In genomic region chrX:48153949-48154348, GRCm38 (mm10) we compare ENCODE assay signal across 17 mouse cellular contexts. TPM values are rescaled to one million over a fixed set of nuclear protein-coding genes. Genes with fewer than 3 reads are reported as not detected.
DNase-seq lines count a peak whose midpoint lies in the region; ATAC-seq and TF ChIP-seq lines count a peak whose summit lies in the region.
"Had no signal": no experiment of that assay in that cellular context is flagged by ENCODE, and none has a peak within 500 bp of the region (broad histone marks: within the 10 kb centered on the region; RNA-seq: fewer than 3 reads in every experiment).

No protein-coding gene starts in this region.

- peaks cover 29% of the 10 kb centered on the region for H3K4me1 ChIP-seq in liver, embryonic 12.5 days
- H3K4me1 ChIP-seq in liver, embryonic 11.5 days (replicated peaks; ENCODE audit: control insufficient read depth, insufficient read depth, low read length), result no peaks in the 10 kb centered on the region
- H3K4me1 ChIP-seq in liver, embryonic 16.5 days (ENCODE audit: control insufficient read depth, low read depth, low read length), result peaks cover 21% of the 10 kb centered on the region
- H3K4me1 ChIP-seq: embryonic facial prominence, embryonic 13.5 days; hindbrain, embryonic 15.5 days had no signal

- H3K27ac ChIP-seq in liver, embryonic 12.5 days, result peak overlapping the region; percentile 51
- no peak overlapping the region for H3K27ac ChIP-seq in liver, embryonic 11.5 days (ENCODE audit: low read depth, low read length)
- peak overlapping the region; percentile 61; the same call in 1 of the 2 replicates for H3K27ac ChIP-seq in liver, embryonic 16.5 days (ENCODE audit: low read length)
- H3K27ac ChIP-seq: embryonic facial prominence, embryonic 13.5 days; hindbrain, embryonic 15.5 days had no signal

- no peaks in the 10 kb centered on the region for H3K9me3 ChIP-seq in liver, embryonic 12.5 days (replicated peaks)
- no peaks in the 10 kb centered on the region for H3K9me3 ChIP-seq in liver, embryonic 11.5 days (ENCODE audit: control insufficient read depth, low read length)
- H3K9me3 ChIP-seq in liver, embryonic 16.5 days (replicated peaks; ENCODE audit: control insufficient read depth, low read length), result no peaks in the 10 kb centered on the region
- H3K9me3 ChIP-seq: embryonic facial prominence, embryonic 13.5 days; G1E; heart, embryonic 12.5 days; hindbrain, embryonic 15.5 days had no signal

- no peak overlapping the region for H3K9ac ChIP-seq in liver, embryonic 12.5 days
- H3K9ac ChIP-seq in liver, embryonic 11.5 days (ENCODE audit: low read depth, low read length), result no peak overlapping the region
- H3K9ac ChIP-seq in liver, embryonic 16.5 days (ENCODE audit: low read depth, low read length), result 0 out of 2 replicates have a peak overlapping the region, but pooled peaks have one; percentile 9
- H3K9ac ChIP-seq: embryonic facial prominence, embryonic 13.5 days; heart, embryonic 12.5 days; hindbrain, embryonic 15.5 days had no signal

- H3K36me3 ChIP-seq in liver, embryonic 12.5 days, result no peaks in the 10 kb centered on the region
- no peaks in the 10 kb centered on the region for H3K36me3 ChIP-seq in liver, embryonic 11.5 days (ENCODE audit: control insufficient read depth, insufficient read depth, low read length)
- no peaks in the 10 kb centered on the region for H3K36me3 ChIP-seq in liver, embryonic 16.5 days (ENCODE audit: control insufficient read depth, insufficient read depth)
- H3K36me3 ChIP-seq: embryonic facial prominence, embryonic 13.5 days; G1E; heart, embryonic 12.5 days; hindbrain, embryonic 15.5 days had no signal

- DNase-seq in liver, embryonic 11.5 days (ENCODE audit: low spot score), result no peak
- DNase-seq in brain, embryonic 14.5 days (ENCODE audit: low read depth), result peak; percentile 31
- DNase-seq in urinary bladder, postnatal 36 days (ENCODE audit: low spot score in 2 of 2), result no peak
- no peak for DNase-seq in lung, postnatal 36 days
- DNase-seq: adrenal gland, postnatal 10 days; cerebellum, adult 11-12 months; cerebellum, adult 9-10 months; cerebellum, postnatal 25 days; gastrocnemius, postnatal 14 days; heart, postnatal 36 days had no signal

- no peak for TF ChIP-seq CTCF in brain, embryonic 14.5 days (IDR thresholded peaks at IDR 0.05; ENCODE audit: borderline replicate concordance, extremely low read depth, insufficient read depth, insufficient read length)

- H3K27me3 ChIP-seq in liver, embryonic 12.5 days (replicated peaks), result no peaks in the 10 kb centered on the region
- 0 out of 2 replicates have a peak, but pooled peaks cover 2% of the 10 kb centered on the region for H3K27me3 ChIP-seq in liver, embryonic 11.5 days (replicated peaks; ENCODE audit: control insufficient read depth, insufficient read depth, low read length)
- H3K27me3 ChIP-seq in liver, embryonic 16.5 days (ENCODE audit: control insufficient read depth, insufficient read depth, low read depth, low read length), result no peaks in the 10 kb centered on the region
- H3K27me3 ChIP-seq: embryonic facial prominence, embryonic 13.5 days; heart, embryonic 12.5 days; hindbrain, embryonic 15.5 days had no signal

- ATAC-seq in liver, embryonic 12.5 days, result no peak
- no peak for ATAC-seq in liver, embryonic 11.5 days (replicated peaks; ENCODE audit: low FRiP score)
- no peak for ATAC-seq in liver, embryonic 16.5 days (ENCODE audit: low read depth)
- ATAC-seq: forebrain, embryonic 14.5 days had no signal

- TF ChIP-seq POLR2A in brain, embryonic 14.5 days (IDR thresholded peaks at IDR 0.05; ENCODE audit: borderline replicate concordance, extremely low read depth, insufficient read depth, insufficient read length, poor library complexity, severe bottlenecking), result no peak

- no peak overlapping the region for H3K4me3 ChIP-seq in liver, embryonic 12.5 days
- H3K4me3 ChIP-seq in liver, embryonic 11.5 days (ENCODE audit: low read depth, low read length), result no peak overlapping the region
- H3K4me3 ChIP-seq in liver, embryonic 16.5 days (ENCODE audit: low read depth, low read length), result no peak overlapping the region
- H3K4me3 ChIP-seq: embryonic facial prominence, embryonic 13.5 days; heart, embryonic 12.5 days; hindbrain, embryonic 15.5 days had no signal

- H3K4me2 ChIP-seq in liver, embryonic 12.5 days, result peak overlapping the region; percentile 19; the same call in 1 of the 2 replicates
- H3K4me2 ChIP-seq in liver, embryonic 11.5 days, result no peak overlapping the region
- 0 out of 2 replicates have a peak overlapping the region, but pooled peaks have one; percentile 0 for H3K4me2 ChIP-seq in liver, embryonic 16.5 days (ENCODE audit: low read depth, low read length)
- H3K4me2 ChIP-seq: embryonic facial prominence, embryonic 13.5 days; heart, embryonic 12.5 days; hindbrain, embryonic 15.5 days had no signal

- WGBS in liver, embryonic 12.5 days (ENCODE audit: insufficient replicate concordance), result 30% methylated on average over 2 of the region's 2 CpGs
- 49% methylated on average over 2 of the region's 2 CpGs for WGBS in liver, embryonic 11.5 days
- WGBS in liver, embryonic 16.5 days (ENCODE audit: insufficient replicate concordance), result 32% methylated on average over 2 of the region's 2 CpGs

RNA-seq across cellular contexts. Expression of gene Sash3, which starts 7.7 kb away (rescaled TPM):
- polyA plus RNA-seq in liver, embryonic 12.5 days (2016; fragmentation: Nextera tagmentation; extraction: Ambion mirVana), result 9.7 and 10.0 TPM in 2 replicates
- 11.5 and 15.5 TPM in 2 replicates for polyA plus RNA-seq in liver, embryonic 11.5 days (2014; fragmentation: Nextera tagmentation; extraction: Ambion mirVana)
- 0.83 and 1.0 TPM in 2 replicates for polyA plus RNA-seq in brain, embryonic 14.5 days (2012; rRNA removed)
- 9.6 and 9.7 TPM in 2 replicates for polyA plus RNA-seq in liver, embryonic 16.5 days (2015; fragmentation: Nextera tagmentation; extraction: Ambion mirVana)

RNA-seq across cellular contexts. Expression of gene Xpnpep2, which starts 45.4 kb away (rescaled TPM):
- polyA plus RNA-seq in liver, embryonic 12.5 days (2016; fragmentation: Nextera tagmentation; extraction: Ambion mirVana), result 0.14 TPM in 1 of 2 replicates, not detected in the other
- polyA plus RNA-seq in liver, embryonic 11.5 days (2014; fragmentation: Nextera tagmentation; extraction: Ambion mirVana), result 0.29 and 0.40 TPM in 2 replicates
- 0.53 and 0.90 TPM in 2 replicates for polyA plus RNA-seq in brain, embryonic 14.5 days (2012; rRNA removed)
- 0.04 TPM in 1 of 2 replicates, not detected in the other for polyA plus RNA-seq in liver, embryonic 16.5 days (2015; fragmentation: Nextera tagmentation; extraction: Ambion mirVana)

RNA-seq across cellular contexts. Expression of gene Zdhhc9, which starts 54.7 kb away (rescaled TPM):
- polyA plus RNA-seq in liver, embryonic 12.5 days (2016; fragmentation: Nextera tagmentation; extraction: Ambion mirVana), result 2.3 and 2.6 TPM in 2 replicates
- polyA plus RNA-seq in liver, embryonic 11.5 days (2014; fragmentation: Nextera tagmentation; extraction: Ambion mirVana), result 2.6 and 3.1 TPM in 2 replicates
- polyA plus RNA-seq in brain, embryonic 14.5 days (2012; rRNA removed), result 53.6 and 65.2 TPM in 2 replicates
- polyA plus RNA-seq in liver, embryonic 16.5 days (2015; fragmentation: Nextera tagmentation; extraction: Ambion mirVana), result 2.7 and 3.1 TPM in 2 replicates

Comparison
In these comparisons a context has a peak if more than half of its experiments do, and no peak if none do; other contexts are left out.
1. RNA of gene Zdhhc9, which starts 54.7 kb away (polyA plus RNA-seq): 53.6 to 65.2 TPM in brain, embryonic 14.5 days; 2.7 to 3.1 TPM in liver, embryonic 16.5 days, 2.6 to 3.1 TPM in liver, embryonic 11.5 days and 2.3 to 2.6 TPM in liver, embryonic 12.5 days; every median in the first group is over 10 times any median in the second.